Mouse (Mus musculus): ENCODE results near the gene Mdk. TPM values are rescaled to one million over a fixed set of nuclear protein-coding genes. Genes with fewer than 3 reads are reported as not detected.
A peak's percentile ranks its signal among the peaks of the same experiment; 100 is the strongest.

The Mdk gene
- polyA plus RNA-seq, 1 experiment: 156 TPM

DNA sequence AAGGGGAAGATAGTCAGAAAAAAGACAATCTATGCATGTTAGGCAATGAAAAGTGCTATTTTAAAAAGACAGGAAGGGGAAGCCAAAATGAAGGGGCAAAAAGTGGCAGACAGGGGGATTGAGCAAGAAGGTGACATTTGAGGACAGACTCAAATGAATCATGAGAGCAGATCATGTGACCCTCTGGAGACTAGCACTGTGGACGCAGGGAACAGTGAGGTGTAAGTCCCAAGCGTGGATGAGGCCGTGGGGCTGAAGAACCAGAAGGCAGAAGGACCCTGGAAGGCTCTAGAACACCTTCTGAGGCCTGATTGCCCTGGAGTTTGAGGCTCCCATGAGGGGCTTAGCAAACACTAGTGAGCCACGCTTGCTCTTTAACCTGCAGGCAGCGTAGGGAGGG, 34.3 kb upstream of the Mdk start:
- peaks cover 9% of the 10 kb centered on the region for H3K4me1 ChIP-seq (ENCODE audit: control insufficient read depth, insufficient read depth, low read length)

GRCm38 (mm10) chr2:91965417-91965816, 33.3 kb upstream of the Mdk start:
- peak overlapping the region; percentile 44 for H3K4me3 ChIP-seq (ENCODE audit: low read depth, low read length)
- TF ChIP-seq POLR2A (IDR thresholded peaks at IDR 0.05; ENCODE audit: insufficient read depth, low read length): no peak
- no peak for TF ChIP-seq CTCF (IDR thresholded peaks at IDR 0.05; ENCODE audit: low read depth, low read length)
- TF ChIP-seq EP300 (IDR thresholded peaks at IDR 0.05; ENCODE audit: insufficient read depth, low read depth, low read length): no peak
- H3K9me3 ChIP-seq (replicated peaks; ENCODE audit: control insufficient read depth, insufficient read depth, low read length, poor library complexity, severe bottlenecking): no peaks in the 10 kb centered on the region
- no peak overlapping the region for H3K27ac ChIP-seq (ENCODE audit: insufficient read depth, low read length)
- H3K9ac ChIP-seq (ENCODE audit: low read depth, poor library complexity, severe bottlenecking): peak overlapping the region; percentile 47
- no peaks in the 10 kb centered on the region for H3K27me3 ChIP-seq (ENCODE audit: control insufficient read depth, insufficient read depth, low read length, poor library complexity, severe bottlenecking)
- H3K36me3 ChIP-seq (ENCODE audit: control insufficient read depth, insufficient read depth, low read length, poor library complexity, severe bottlenecking): no peaks in the 10 kb centered on the region
- H3K4me1 ChIP-seq (ENCODE audit: control insufficient read depth, insufficient read depth, low read length): peaks cover 7% of the 10 kb centered on the region

More for the DNA sequence above, 34.3 kb upstream of the Mdk start:
- TF ChIP-seq POLR2A (IDR thresholded peaks at IDR 0.05; ENCODE audit: insufficient read depth, low read length): no peak
- no peak for TF ChIP-seq EP300 (IDR thresholded peaks at IDR 0.05; ENCODE audit: insufficient read depth, low read depth, low read length)
- no peak for TF ChIP-seq CTCF (IDR thresholded peaks at IDR 0.05; ENCODE audit: low read depth, low read length)
- no peaks in the 10 kb centered on the region for H3K27me3 ChIP-seq (ENCODE audit: control insufficient read depth, insufficient read depth, low read length, poor library complexity, severe bottlenecking)
- no peak overlapping the region for H3K9ac ChIP-seq (ENCODE audit: low read depth, poor library complexity, severe bottlenecking)
- no peaks in the 10 kb centered on the region for H3K9me3 ChIP-seq (replicated peaks; ENCODE audit: control insufficient read depth, insufficient read depth, low read length, poor library complexity, severe bottlenecking)
- H3K27ac ChIP-seq (ENCODE audit: insufficient read depth, low read length): no peak overlapping the region
- no peaks in the 10 kb centered on the region for H3K36me3 ChIP-seq (ENCODE audit: control insufficient read depth, insufficient read depth, low read length, poor library complexity, severe bottlenecking)
- H3K4me3 ChIP-seq (ENCODE audit: low read depth, low read length): no peak overlapping the region

GRCm38 (mm10) chr2:91964610-91965204, 32.6 kb upstream of the Mdk start:
- Histone ChIP-seq H3K9me3 (replicated peaks; ENCODE audit: control insufficient read depth, insufficient read depth, low read length, poor library complexity, severe bottlenecking) (no peaks in the 10 kb centered on the region), H3K4me3 (ENCODE audit: low read depth, low read length) (no peak overlapping the region), H3K27ac (ENCODE audit: insufficient read depth, low read length) (no peak overlapping the region), H3K27me3 (ENCODE audit: control insufficient read depth, insufficient read depth, low read length, poor library complexity, severe bottlenecking) (no peaks in the 10 kb centered on the region), H3K4me1 (ENCODE audit: control insufficient read depth, insufficient read depth, low read length) (peaks cover 8% of the 10 kb centered on the region), H3K9ac (ENCODE audit: low read depth, poor library complexity, severe bottlenecking) (peak overlapping the region; percentile 47), H3K36me3 (ENCODE audit: control insufficient read depth, insufficient read depth, low read length, poor library complexity, severe bottlenecking) (no peaks in the 10 kb centered on the region)
- TF ChIP-seq POLR2A (IDR thresholded peaks at IDR 0.05; ENCODE audit: insufficient read depth, low read length) (no peak), CTCF (IDR thresholded peaks at IDR 0.05; ENCODE audit: low read depth, low read length) (no peak), EP300 (IDR thresholded peaks at IDR 0.05; ENCODE audit: insufficient read depth, low read depth, low read length) (no peak)

GRCm38 (mm10) chr2:91963443-91963932, 31.4 kb upstream of the Mdk start:
- H3K36me3 ChIP-seq (ENCODE audit: control insufficient read depth, insufficient read depth, low read length, poor library complexity, severe bottlenecking): no peaks in the 10 kb centered on the region
- H3K4me3 ChIP-seq (ENCODE audit: low read depth, low read length): peak overlapping the region; percentile 71
- peak overlapping the region; percentile 73 for H3K9ac ChIP-seq (ENCODE audit: low read depth, poor library complexity, severe bottlenecking)
- H3K4me1 ChIP-seq (ENCODE audit: control insufficient read depth, insufficient read depth, low read length): peaks cover 13% of the 10 kb centered on the region
- TF ChIP-seq EP300 (IDR thresholded peaks at IDR 0.05; ENCODE audit: insufficient read depth, low read depth, low read length) (no peak), CTCF (IDR thresholded peaks at IDR 0.05; ENCODE audit: low read depth, low read length) (peak; percentile 81)
- no peak overlapping the region for H3K27ac ChIP-seq (ENCODE audit: insufficient read depth, low read length)
- no peaks in the 10 kb centered on the region for H3K27me3 ChIP-seq (ENCODE audit: control insufficient read depth, insufficient read depth, low read length, poor library complexity, severe bottlenecking)
- H3K9me3 ChIP-seq (replicated peaks; ENCODE audit: control insufficient read depth, insufficient read depth, low read length, poor library complexity, severe bottlenecking): no peaks in the 10 kb centered on the region

- TF ChIP-seq POLR2A (IDR thresholded peaks at IDR 0.05; ENCODE audit: insufficient read depth, low read length) (no peak), EP300 (IDR thresholded peaks at IDR 0.05; ENCODE audit: insufficient read depth, low read depth, low read length) (no peak), CTCF (IDR thresholded peaks at IDR 0.05; ENCODE audit: low read depth, low read length) (no peak)
- peaks cover 13% of the 10 kb centered on the region for H3K4me1 ChIP-seq (ENCODE audit: control insufficient read depth, insufficient read depth, low read length)
- no peak overlapping the region for H3K27ac ChIP-seq (ENCODE audit: insufficient read depth, low read length)
- H3K27me3 ChIP-seq (ENCODE audit: control insufficient read depth, insufficient read depth, low read length, poor library complexity, severe bottlenecking): no peaks in the 10 kb centered on the region
- H3K9me3 ChIP-seq (replicated peaks; ENCODE audit: control insufficient read depth, insufficient read depth, low read length, poor library complexity, severe bottlenecking): no peaks in the 10 kb centered on the region
- H3K9ac ChIP-seq (ENCODE audit: low read depth, poor library complexity, severe bottlenecking): peak overlapping the region; percentile 73
- H3K4me3 ChIP-seq (ENCODE audit: low read depth, low read length): peak overlapping the region; percentile 71
- no peaks in the 10 kb centered on the region for H3K36me3 ChIP-seq (ENCODE audit: control insufficient read depth, insufficient read depth, low read length, poor library complexity, severe bottlenecking)
Measured at GRCm38 (mm10) chr2:91962864-91963401, 30.8 kb upstream of the Mdk start.
